Mouse (Mus musculus) intestine, embryonic 16.5 days (tissue): ENCODE results near the gene Smtnl1. TPM values are rescaled to one million over a fixed set of nuclear protein-coding genes. Genes with fewer than 3 reads are reported as not detected.

Source experiments
- ATAC-seq: fragments of 200-750 bp; cut with Nextera tagmentation; 2 replicates; pipeline ENCODE4 v1.8.0; 2017; ENCODE audit warnings: moderate TSS enrichment, moderate library complexity
- H3K27ac ChIP-seq: fragments of 300-500 bp; sonication (generic); 2 replicates; pipeline ENCODE4 v1.5.1; 2014; ENCODE audit warnings: mild to moderate bottlenecking, low read length
- H3K27me3 ChIP-seq: fragments of 300-500 bp; sonication (generic); replicated peaks from 2 replicates; pipeline ENCODE4 v1.6.1; 2014; ENCODE audit warnings: low read length, control low read depth, mixed read lengths; ENCODE audit not compliant: control insufficient read depth, insufficient read depth
- H3K36me3 ChIP-seq: fragments of 300-500 bp; sonication (generic); 2 replicates; pipeline ENCODE4 v1.6.1; 2014; ENCODE audit warnings: low read length, control low read depth; ENCODE audit not compliant: control insufficient read depth, insufficient read depth
- H3K4me1 ChIP-seq: fragments of 300-500 bp; sonication (generic); 2 replicates; pipeline ENCODE4 v1.6.1; 2014; ENCODE audit warnings: low read length, control low read depth, mixed read lengths; ENCODE audit not compliant: control insufficient read depth, insufficient read depth
- H3K4me2 ChIP-seq: fragments of 300-500 bp; sonication (generic); 2 replicates; pipeline ENCODE4 v1.6.1; 2014; ENCODE audit warnings: low read depth, low read length, control low read depth
- H3K4me3 ChIP-seq: fragments of 300-500 bp; sonication (generic); 2 replicates; pipeline ENCODE4 v1.5.1; 2014; ENCODE audit warnings: mild to moderate bottlenecking, low read length
- H3K9ac ChIP-seq: fragments of 300-500 bp; sonication (generic); 2 replicates; pipeline ENCODE4 v1.6.1; 2014; ENCODE audit warnings: low read depth, low read length
- H3K9me3 ChIP-seq: fragments of 300-500 bp; sonication (generic); 2 replicates; pipeline ENCODE4 v1.6.1; 2016; ENCODE audit warnings: low read length, control low read depth; ENCODE audit not compliant: control insufficient read depth
- WGBS: fragments of 180-500 bp; shearing (Covaris S2); extraction: QIAGEN DNeasy Blood & Tissue Kit; methylation state at CpG from one replicate; pipeline ENCODE4 v1.1.7; 2014; 5-methylcytosine and 5-hydroxymethylcytosine counted together
- polyA plus RNA-seq: library from polyadenylated mRNA; unstranded; fragments of >200 nt; fragmentation: Nextera tagmentation; extraction: Ambion mirVana; gene quantifications from 2 replicates; pipeline ENCODE4 v1.2.1, GENCODE M21; 2015

Smtnl1 gene
- polyA plus RNA-seq, 1 experiment from 2014 or later, result 0.17 TPM

DNA sequence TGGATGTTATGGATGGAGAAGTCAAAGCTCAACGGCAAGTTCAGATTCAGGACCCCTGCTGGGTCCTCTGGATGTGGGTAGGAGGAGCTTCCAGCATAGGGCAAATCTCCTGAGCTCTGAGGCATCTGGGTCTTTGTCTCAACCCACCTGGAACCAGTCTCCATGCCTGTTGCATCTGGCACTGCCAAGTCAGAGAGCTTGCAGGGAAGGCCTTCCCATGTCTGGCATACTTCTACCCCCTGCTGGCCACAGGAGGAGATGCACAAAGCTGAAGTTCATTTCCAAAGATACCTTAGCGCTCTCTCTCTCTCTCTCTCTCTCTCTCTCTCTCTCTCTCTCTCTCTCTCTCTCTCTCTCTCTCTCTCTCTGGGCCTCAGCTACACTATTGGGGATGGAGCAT lies 33.3 kb upstream of the Smtnl1 start:
- Histone ChIP-seq H3K27me3 (no peaks in the 10 kb centered on the region), H3K9me3 (no peaks in the 10 kb centered on the region), H3K4me1 (peaks cover 3% of the 10 kb centered on the region; the same call in 1 of the 2 replicates), H3K4me2 (no peak overlapping the region), H3K4me3 (no peak overlapping the region), H3K36me3 (peaks cover 7% of the 10 kb centered on the region; the same call in 1 of the 2 replicates), H3K27ac (no peak overlapping the region), H3K9ac (no peak overlapping the region)
- ATAC-seq, result peak; percentile 34; the same call in 1 of the 2 replicates
- 61% methylated on average over 2 of the region's 2 CpGs for WGBS

- WGBS, result 39% methylated on average over 23 of the region's 23 CpGs
- Histone ChIP-seq H3K9me3 (no peaks in the 10 kb centered on the region), H3K4me3 (peak overlapping the region; percentile 27), H3K27me3 (no peaks in the 10 kb centered on the region), H3K36me3 (peaks cover 2% of the 10 kb centered on the region; the same call in 1 of the 2 replicates), H3K27ac (peak overlapping the region; percentile 55), H3K4me1 (peaks cover 9% of the 10 kb centered on the region; the same call in 1 of the 2 replicates), H3K9ac (peak overlapping the region; percentile 35; the same call in 1 of the 2 replicates), H3K4me2 (peak overlapping the region; percentile 44)
- peak; percentile 91 for ATAC-seq
Observed at GRCm38 (mm10) chr2:84851130-84852040, 28.9 kb upstream of the Smtnl1 start.

DNA sequence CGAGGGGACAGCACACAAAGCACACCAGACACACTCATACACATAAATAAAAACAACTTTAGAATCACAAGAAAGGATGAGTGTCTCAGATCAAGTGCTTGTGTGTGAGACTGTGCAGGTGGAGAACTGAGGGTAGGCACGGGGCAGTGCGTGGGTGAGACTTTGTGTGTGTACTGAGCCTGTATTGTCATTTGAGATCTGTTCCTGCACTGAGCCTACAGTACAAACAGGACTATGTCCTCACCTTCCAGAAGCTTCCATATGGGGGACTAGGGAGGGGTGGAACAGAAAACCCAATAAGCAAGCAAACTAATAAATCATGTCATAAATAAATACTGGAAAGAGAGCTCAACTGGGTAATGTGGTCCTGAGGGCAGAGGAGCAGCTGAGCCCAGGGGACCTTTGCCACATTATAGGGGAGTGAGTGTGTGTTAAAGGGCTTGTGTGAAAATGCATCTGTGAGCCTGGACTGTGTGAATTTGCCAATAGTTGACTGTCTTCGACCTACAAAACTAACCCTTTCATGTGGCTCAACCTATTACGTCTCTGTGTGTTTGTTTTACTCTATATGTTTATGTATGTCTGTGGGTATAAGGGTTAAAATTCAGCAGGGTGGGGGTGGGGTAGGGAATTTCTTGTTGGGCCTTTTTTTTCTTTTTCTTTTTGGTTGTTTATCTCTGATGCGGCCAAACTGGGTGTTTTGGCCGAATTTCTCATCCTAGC lies 28.1 kb upstream of the Smtnl1 start:
- peaks cover 2% of the 10 kb centered on the region; the same call in 1 of the 2 replicates for H3K36me3 ChIP-seq
- 50% methylated on average over 7 of the region's 7 CpGs for WGBS
- no peak overlapping the region for H3K9ac ChIP-seq
- peak overlapping the region; percentile 44; the same call in 1 of the 2 replicates for H3K4me2 ChIP-seq
- H3K9me3 ChIP-seq, result no peaks in the 10 kb centered on the region
- peak overlapping the region; percentile 55 for H3K27ac ChIP-seq
- no peaks in the 10 kb centered on the region for H3K27me3 ChIP-seq
- peaks cover 9% of the 10 kb centered on the region; the same call in 1 of the 2 replicates for H3K4me1 ChIP-seq
- H3K4me3 ChIP-seq, result peak overlapping the region; percentile 27
- ATAC-seq, result peak; percentile 33

GRCm38 (mm10) chr2:84845226-84845625 lies 22.8 kb upstream of the Smtnl1 start:
- H3K4me3 ChIP-seq, result no peak overlapping the region
- H3K4me2 ChIP-seq, result no peak overlapping the region
- H3K9ac ChIP-seq, result no peak overlapping the region
- ATAC-seq, result no peak
- WGBS, result 72% methylated on average over 1 of the region's 1 CpGs
- H3K4me1 ChIP-seq, result peaks cover 19% of the 10 kb centered on the region
- H3K27ac ChIP-seq, result no peak overlapping the region
- H3K36me3 ChIP-seq, result 0 out of 2 replicates have a peak, but pooled peaks cover 2% of the 10 kb centered on the region
- H3K27me3 ChIP-seq, result no peaks in the 10 kb centered on the region
- H3K9me3 ChIP-seq, result no peaks in the 10 kb centered on the region

DNA sequence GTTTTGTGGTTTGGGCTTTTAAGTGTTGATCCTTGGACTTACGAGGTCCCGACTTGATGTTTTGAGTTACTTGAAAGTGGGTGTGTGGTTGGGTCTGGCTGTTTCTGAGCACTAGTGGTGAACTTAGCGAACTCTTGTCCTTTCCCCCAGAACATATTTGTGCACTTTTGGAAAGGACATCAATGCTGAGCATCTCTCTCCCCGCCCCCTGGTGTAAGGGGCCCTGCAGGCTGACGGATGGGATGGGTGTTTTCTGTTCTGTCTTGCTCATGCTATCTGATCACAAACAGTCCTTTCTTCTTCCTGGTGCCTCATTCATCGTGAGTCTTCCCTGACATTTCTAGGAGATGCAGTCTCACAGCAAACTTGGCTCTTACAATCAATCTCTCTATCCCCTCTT lies 21.2 kb upstream of the Smtnl1 start:
- Histone ChIP-seq H3K9ac (no peak overlapping the region), H3K4me1 (peaks cover 23% of the 10 kb centered on the region), H3K36me3 (no peaks in the 10 kb centered on the region), H3K27ac (no peak overlapping the region), H3K9me3 (no peaks in the 10 kb centered on the region), H3K4me3 (no peak overlapping the region), H3K27me3 (no peaks in the 10 kb centered on the region), H3K4me2 (no peak overlapping the region)
- no peak for ATAC-seq
- WGBS, result 77% methylated on average over 6 of the region's 6 CpGs

GRCm38 (mm10) chr2:84841905-84842304 lies 19.5 kb upstream of the Smtnl1 start:
- Histone ChIP-seq H3K4me1 (peaks cover 25% of the 10 kb centered on the region), H3K9me3 (no peaks in the 10 kb centered on the region), H3K27ac (no peak overlapping the region), H3K4me2 (no peak overlapping the region), H3K27me3 (no peaks in the 10 kb centered on the region), H3K9ac (no peak overlapping the region), H3K4me3 (no peak overlapping the region), H3K36me3 (no peaks in the 10 kb centered on the region)
- peak; percentile 54 for ATAC-seq

DNA sequence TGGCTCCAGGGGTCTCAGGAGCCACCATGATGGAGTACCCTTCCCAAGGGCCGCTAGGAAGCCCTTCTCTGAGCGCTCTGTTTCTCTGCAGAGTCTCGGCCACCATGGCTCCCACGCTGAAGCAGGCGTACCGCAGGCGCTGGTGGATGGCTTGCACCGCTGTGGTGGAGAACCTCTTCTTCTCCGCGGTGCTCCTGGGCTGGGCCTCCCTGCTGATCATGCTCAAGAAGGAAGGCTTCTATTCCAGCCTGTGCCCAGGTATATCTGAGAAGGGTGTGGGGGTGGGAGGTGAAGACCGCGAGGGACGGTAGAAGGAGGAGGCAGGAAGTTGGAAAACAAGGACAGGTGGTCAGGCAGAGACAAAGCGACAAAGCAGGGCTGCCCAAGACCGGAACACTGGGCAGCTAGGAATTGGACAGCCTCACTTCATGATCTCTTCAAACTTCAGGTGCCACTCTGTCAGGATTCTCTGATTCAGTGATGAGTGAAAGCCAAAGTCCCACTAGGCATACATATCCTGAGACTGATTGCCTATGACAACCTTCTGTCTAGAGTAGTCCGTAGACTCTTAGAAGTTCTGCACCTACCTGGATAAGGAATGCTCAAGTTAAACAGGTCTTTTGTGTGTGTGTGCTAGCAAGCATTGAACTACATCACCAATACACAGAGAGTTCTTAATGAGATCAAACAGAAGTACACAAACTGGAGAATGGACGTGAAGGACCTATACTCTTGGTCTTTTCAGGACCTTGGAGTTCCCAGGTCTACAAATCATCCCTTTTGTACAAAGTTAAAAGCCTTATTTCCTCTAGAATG lies 18.5 kb upstream of the Smtnl1 start:
- peak overlapping the region; percentile 97 for H3K4me2 ChIP-seq
- H3K9me3 ChIP-seq, result no peaks in the 10 kb centered on the region
- no peaks in the 10 kb centered on the region for H3K27me3 ChIP-seq
- peak; percentile 23 for ATAC-seq
- H3K4me3 ChIP-seq, result peak overlapping the region; percentile 73
- peak overlapping the region; percentile 83 for H3K27ac ChIP-seq
- WGBS, result 6% methylated on average over 17 of the region's 17 CpGs
- H3K4me1 ChIP-seq, result peaks cover 25% of the 10 kb centered on the region
- H3K36me3 ChIP-seq, result no peaks in the 10 kb centered on the region
- peak overlapping the region; percentile 86 for H3K9ac ChIP-seq

DNA sequence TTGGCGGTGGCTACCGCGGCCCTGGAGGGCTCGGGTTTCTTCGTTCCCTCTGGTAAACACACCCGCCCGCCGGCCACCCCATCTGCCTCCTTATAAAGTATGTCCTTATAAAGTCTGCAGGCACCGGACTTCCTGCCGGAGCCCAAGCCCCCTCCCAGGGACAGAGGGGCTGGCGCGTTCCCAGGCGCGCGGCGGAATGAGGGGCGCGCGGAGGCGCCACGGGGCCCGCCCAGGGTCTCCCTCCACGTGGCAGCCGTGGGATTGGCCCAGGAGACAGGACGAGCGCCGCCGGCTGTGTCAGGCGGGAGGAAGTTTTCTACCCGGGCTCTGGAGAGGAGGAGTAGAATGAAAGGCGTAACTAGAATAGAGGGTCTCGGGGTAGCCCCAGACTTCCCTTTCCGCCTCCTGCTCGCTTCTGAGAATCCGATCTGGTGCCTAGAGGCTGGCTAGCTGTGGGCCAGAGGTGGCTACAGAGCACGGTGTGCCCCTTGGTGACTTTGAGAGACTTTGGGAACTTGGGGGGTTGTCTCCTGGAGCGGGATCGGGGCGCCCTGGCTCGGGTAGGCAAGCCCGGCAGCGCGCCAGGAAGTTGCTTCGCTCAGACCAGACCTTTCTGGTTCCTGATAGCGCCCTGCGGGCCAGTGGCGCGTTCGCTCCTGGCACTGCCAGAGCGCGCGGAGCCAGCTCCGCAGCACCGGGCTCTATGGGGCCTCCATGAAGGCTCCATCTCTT lies 17.7 kb upstream of the Smtnl1 start:
- ATAC-seq, result peak; percentile 81
- no peaks in the 10 kb centered on the region for H3K36me3 ChIP-seq
- peak overlapping the region; percentile 73 for H3K4me3 ChIP-seq
- H3K27me3 ChIP-seq, result no peaks in the 10 kb centered on the region
- H3K4me1 ChIP-seq, result peaks cover 25% of the 10 kb centered on the region
- H3K27ac ChIP-seq, result peak overlapping the region; percentile 83
- H3K9ac ChIP-seq, result peak overlapping the region; percentile 86
- 0% methylated on average over 54 of the region's 54 CpGs for WGBS
- peak overlapping the region; percentile 97 for H3K4me2 ChIP-seq
- no peaks in the 10 kb centered on the region for H3K9me3 ChIP-seq
